Mouse (Mus musculus) brown adipose tissue, adult 24 weeks (tissue): Measurements from ENCODE around the gene Srd5a2. TPM values are rescaled to one million over a fixed set of nuclear protein-coding genes. Genes with fewer than 3 reads are reported as not detected.
"Not testable (repeated sequence)": the region's sequence is repeated elsewhere in the genome, so short reads cannot be mapped to it uniquely, and the experiment has no call there.

Source experiments
- H3K27ac ChIP-seq: fragments of 200-500 bp; replicated peaks from 2 replicates; pipeline ENCODE4 v1.5.1; 2012; ENCODE audit warnings: low read depth, mild to moderate bottlenecking, low read length
- H3K4me1 ChIP-seq: fragments of 200-500 bp; 2 replicates; pipeline ENCODE4 v1.6.1; 2012; ENCODE audit warnings: low read length, mixed read lengths; ENCODE audit not compliant: control insufficient read depth, insufficient read depth, insufficient read length
- H3K4me3 ChIP-seq: fragments of 200-500 bp; 2 replicates; pipeline ENCODE4 v1.5.1; 2012; ENCODE audit warnings: low read depth, mild to moderate bottlenecking, low read length, moderate library complexity; ENCODE audit not compliant: insufficient read depth
- polyA plus RNA-seq: library from polyadenylated mRNA; stranded (reverse); fragments of >200 nt; gene quantifications from 2 replicates; pipeline ENCODE4 v1.2.4, GENCODE M21; 2012; ENCODE audit not compliant: missing spikeins, insufficient read depth, insufficient read length

The Srd5a2 gene
- not detected in 2 replicates for polyA plus RNA-seq

- Histone ChIP-seq H3K4me3 (peak within 1 kb of the TSS; percentile 31), H3K4me1 (peaks cover 2% of the 10 kb centered on the region; the same call in 1 of the 2 replicates)
These were observed at the start of gene Srd5a2 for GRCm38 (mm10) chr17:74047210-74048082. Srd5a2 (minus strand) TSS chr17:74047916.

GRCm38 (mm10) chr17:74088886-74089678 is 41.4 kb upstream of the Srd5a2 start:
- Histone ChIP-seq H3K4me1 (no peaks in the 10 kb centered on the region), H3K4me3 (no peak overlapping the region), H3K27ac (no peak overlapping the region)

More at GRCm38 (mm10) chr17:74047210-74048082, at the start of gene Srd5a2:
- H3K27ac ChIP-seq: no peak within 1 kb of the TSS

GRCm38 (mm10) chr17:74088016-74088415 is 40.3 kb upstream of the Srd5a2 start:
- H3K4me1 ChIP-seq: no peaks in the 10 kb centered on the region
- no peak overlapping the region for H3K27ac ChIP-seq
- no peak overlapping the region for H3K4me3 ChIP-seq

GRCm38 (mm10) chr17:74083370-74083769 is 35.7 kb upstream of the Srd5a2 start:
- Histone ChIP-seq H3K4me3 (no peak overlapping the region), H3K4me1 (no peaks in the 10 kb centered on the region), H3K27ac (no peak overlapping the region)

GRCm38 (mm10) chr17:74080076-74080615 is 32.4 kb upstream of the Srd5a2 start:
- Histone ChIP-seq H3K4me3 (no peak overlapping the region), H3K27ac (no peak overlapping the region), H3K4me1 (no peaks in the 10 kb centered on the region)

GRCm38 (mm10) chr17:74078776-74079495 is 31.2 kb upstream of the Srd5a2 start:
- Histone ChIP-seq H3K27ac (no peak overlapping the region), H3K4me3 (no peak overlapping the region), H3K4me1 (no peaks in the 10 kb centered on the region)

GRCm38 (mm10) chr17:74073067-74073466 is 25.4 kb upstream of the Srd5a2 start:
- not testable (repeated sequence) for H3K4me1 ChIP-seq, H3K4me3 ChIP-seq, H3K27ac ChIP-seq

GRCm38 (mm10) chr17:74062763-74063162 is 15.0 kb upstream of the Srd5a2 start:
- not testable (repeated sequence) for H3K4me1 ChIP-seq, H3K4me3 ChIP-seq, H3K27ac ChIP-seq

- H3K4me1 ChIP-seq: peaks cover 2% of the 10 kb centered on the region; the same call in 1 of the 2 replicates
- no peak overlapping the region for H3K27ac ChIP-seq
- H3K4me3 ChIP-seq: peak overlapping the region; percentile 31
These were observed 607 bp upstream of the Srd5a2 start for GRCm38 (mm10) chr17:74048229-74048816.

- H3K4me3 ChIP-seq: no peak overlapping the region
- H3K27ac ChIP-seq: no peak overlapping the region
- H3K4me1 ChIP-seq: peaks cover 2% of the 10 kb centered on the region; the same call in 1 of the 2 replicates
These were observed 4.0 kb downstream of the Srd5a2 start for GRCm38 (mm10) chr17:74043754-74044153.

GRCm38 (mm10) chr17:74020526-74021203 is 27.1 kb downstream of the Srd5a2 start:
- Histone ChIP-seq H3K4me1 (no peaks in the 10 kb centered on the region), H3K27ac (no peak overlapping the region), H3K4me3 (no peak overlapping the region)

GRCm38 (mm10) chr17:74018281-74018680 is 29.4 kb downstream of the Srd5a2 start:
- Histone ChIP-seq H3K4me1 (no peaks in the 10 kb centered on the region), H3K4me3 (no peak overlapping the region), H3K27ac (no peak overlapping the region)

GRCm38 (mm10) chr17:74017649-74018048 is 30.1 kb downstream of the Srd5a2 start:
- Histone ChIP-seq H3K4me1 (no peaks in the 10 kb centered on the region), H3K4me3 (no peak overlapping the region), H3K27ac (no peak overlapping the region)

GRCm38 (mm10) chr17:74015128-74015527 is 32.6 kb downstream of the Srd5a2 start:
- Histone ChIP-seq H3K4me1 (no peaks in the 10 kb centered on the region), H3K27ac (no peak overlapping the region), H3K4me3 (no peak overlapping the region)
